13 mouse cellular contexts compared by ENCODE assay signal in the genomic region with DNA sequence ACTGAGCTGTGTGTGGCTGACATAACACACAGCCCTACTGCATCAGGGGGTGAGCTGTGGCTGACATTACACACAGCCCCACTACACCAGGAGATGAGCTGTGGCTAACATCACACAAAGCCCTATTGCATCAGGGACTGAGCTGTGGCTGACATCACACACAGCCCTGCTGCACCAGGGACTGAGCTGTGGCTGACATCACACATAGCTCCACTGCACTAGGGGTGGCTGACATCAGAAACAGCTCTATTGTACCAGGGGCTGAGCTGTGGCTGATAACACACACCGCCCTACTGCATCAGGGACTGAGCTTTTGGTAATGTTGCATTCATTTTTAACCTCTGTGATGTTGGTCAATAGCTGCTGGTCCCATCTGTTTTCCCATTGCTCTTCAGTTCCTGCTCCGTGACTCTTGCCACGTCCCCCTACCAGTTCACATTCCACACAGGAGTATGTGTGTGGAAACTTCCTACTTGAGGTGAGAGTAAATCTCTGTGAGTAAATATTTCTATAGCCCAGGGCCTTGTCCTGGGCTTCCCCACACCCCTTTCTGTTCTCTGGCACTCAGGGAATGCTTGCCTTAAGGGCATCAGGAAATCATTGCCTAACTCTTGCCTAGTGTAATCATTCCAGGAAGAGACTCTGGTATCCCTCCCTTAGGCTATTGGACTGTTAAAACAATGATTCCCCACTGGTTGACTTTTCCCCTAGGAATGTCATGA. TPM values are rescaled to one million over a fixed set of nuclear protein-coding genes. Genes with fewer than 3 reads are reported as not detected.
DNase-seq lines count a peak whose midpoint lies in the region; ATAC-seq and TF ChIP-seq lines count a peak whose summit lies in the region.
"Had no signal": no experiment of that assay in that cellular context is flagged by ENCODE, and none has a peak within 500 bp of the region (broad histone marks: within the 10 kb centered on the region; RNA-seq: fewer than 3 reads in every experiment).

No protein-coding gene starts in this region.

- H3K4me1 ChIP-seq in kidney, adult 2 months (ENCODE audit: control insufficient read depth, insufficient read depth, low read length), result peaks cover 2% of the 10 kb centered on the region; the same call in 1 of the 2 replicates
- H3K4me1 ChIP-seq in lung, embryonic 14.5 days (ENCODE audit: insufficient read depth), result no peaks in the 10 kb centered on the region
- H3K4me1 ChIP-seq in neural tube, embryonic 15.5 days, result no peaks in the 10 kb centered on the region
- H3K4me1 ChIP-seq: neural tube, embryonic 12.5 days had no signal

- no peak overlapping the region for H3K4me2 ChIP-seq in lung, embryonic 14.5 days
- no peak overlapping the region for H3K4me2 ChIP-seq in neural tube, embryonic 15.5 days
- H3K4me2 ChIP-seq: neural tube, embryonic 12.5 days had no signal

- peak; percentile 42 for DNase-seq in kidney, adult 2 months
- no peak for DNase-seq in kidney, postnatal 25 days
- DNase-seq in 3T3-L1 (ENCODE audit: low read depth, low spot score), result peak; percentile 96
- DNase-seq in MN1 (ENCODE audit: low spot score), result peak; percentile 42
- peak; percentile 13 for DNase-seq in lung, embryonic 14.5 days
- no peak for DNase-seq in spleen, adult 18-20 months
- no peak for DNase-seq in thymus, postnatal 4 days
- DNase-seq: adrenal gland, postnatal 10 days; embryo, embryonic 11 days; kidney, postnatal 10 days had no signal

- H3K36me3 ChIP-seq in kidney, adult 2 months (ENCODE audit: control insufficient read depth, insufficient read depth, low read length), result no peaks in the 10 kb centered on the region
- no peaks in the 10 kb centered on the region for H3K36me3 ChIP-seq in lung, embryonic 14.5 days (ENCODE audit: insufficient read depth)
- no peaks in the 10 kb centered on the region for H3K36me3 ChIP-seq in neural tube, embryonic 15.5 days
- H3K36me3 ChIP-seq: hindbrain, embryonic 10.5 days; neural tube, embryonic 12.5 days had no signal

- no peak for TF ChIP-seq POLR2A in kidney, adult 2 months (IDR thresholded peaks at IDR 0.05; ENCODE audit: low read depth, low read length)

- ATAC-seq in lung, embryonic 14.5 days (ENCODE audit: insufficient read depth), result peak; percentile 64
- no peak for ATAC-seq in neural tube, embryonic 15.5 days (ENCODE audit: low FRiP score)

- no peak overlapping the region for H3K27ac ChIP-seq in kidney, adult 2 months (ENCODE audit: insufficient read depth, low read depth, low read length)
- no peak overlapping the region for H3K27ac ChIP-seq in lung, embryonic 14.5 days (ENCODE audit: low read depth)
- H3K27ac ChIP-seq in neural tube, embryonic 15.5 days (replicated peaks), result no peak overlapping the region
- H3K27ac ChIP-seq: hindbrain, embryonic 10.5 days; neural tube, embryonic 12.5 days had no signal

- H3K27me3 ChIP-seq in kidney, adult 2 months (replicated peaks; ENCODE audit: control insufficient read depth, insufficient read depth, low read length), result no peaks in the 10 kb centered on the region
- H3K27me3 ChIP-seq in lung, embryonic 14.5 days (ENCODE audit: insufficient read depth, low read length), result no peaks in the 10 kb centered on the region
- H3K27me3 ChIP-seq in neural tube, embryonic 15.5 days (replicated peaks), result no peaks in the 10 kb centered on the region
- H3K27me3 ChIP-seq: neural tube, embryonic 12.5 days had no signal

- no peak for TF ChIP-seq CTCF in kidney, adult 2 months (conservative IDR thresholded peaks at IDR 0.05; ENCODE audit: insufficient read depth, insufficient read length, low read depth, low read length)
- TF ChIP-seq CTCF in lung, embryonic 14.5 days (IDR thresholded peaks at IDR 0.05; ENCODE audit: low read depth), result no peak

- H3K4me3 ChIP-seq in kidney, adult 2 months (ENCODE audit: insufficient read depth, low read depth, low read length), result no peak overlapping the region
- H3K4me3 ChIP-seq in lung, embryonic 14.5 days (ENCODE audit: low read depth, low read length), result no peak overlapping the region
- H3K4me3 ChIP-seq in neural tube, embryonic 15.5 days (replicated peaks), result no peak overlapping the region
- H3K4me3 ChIP-seq: hindbrain, embryonic 10.5 days; neural tube, embryonic 12.5 days had no signal

- no peaks in the 10 kb centered on the region for H3K9me3 ChIP-seq in lung, embryonic 14.5 days (ENCODE audit: low read depth, low read length)
- H3K9me3 ChIP-seq in neural tube, embryonic 15.5 days (replicated peaks), result no peaks in the 10 kb centered on the region
- H3K9me3 ChIP-seq: hindbrain, embryonic 10.5 days; neural tube, embryonic 12.5 days had no signal

- no peak overlapping the region for H3K9ac ChIP-seq in lung, embryonic 14.5 days
- H3K9ac ChIP-seq in neural tube, embryonic 15.5 days (replicated peaks), result no peak overlapping the region
- H3K9ac ChIP-seq: neural tube, embryonic 12.5 days had no signal

- WGBS in kidney, adult 2 months, result 63% methylated on average over 3 of the region's 3 CpGs
- 47% methylated on average over 3 of the region's 3 CpGs for WGBS in lung, embryonic 14.5 days
- WGBS in neural tube, embryonic 15.5 days, result 92% methylated on average over 3 of the region's 3 CpGs

RNA-seq across cellular contexts. Expression of a gene that starts 8.4 kb away (rescaled TPM):
- polyA plus RNA-seq in kidney, adult 2 months (2012; rRNA removed), result not detected in 2 replicates
- polyA plus RNA-seq in lung, embryonic 14.5 days (2014; fragmentation: Nextera tagmentation; extraction: Ambion mirVana), result not detected in 2 replicates
- not detected in 2 replicates for polyA plus RNA-seq in neural tube, embryonic 15.5 days (2015; fragmentation: Nextera tagmentation; extraction: Ambion mirVana)
- polyA plus RNA-seq: hindbrain, embryonic 10.5 days; neural tube, embryonic 12.5 days had no signal

RNA-seq across cellular contexts. Expression of a gene that starts 20.0 kb away (rescaled TPM):
- 234 and 269 TPM in 2 replicates for polyA plus RNA-seq in kidney, adult 2 months (2012; rRNA removed)
- not detected in 2 replicates for polyA plus RNA-seq in lung, embryonic 14.5 days (2014; fragmentation: Nextera tagmentation; extraction: Ambion mirVana)
- 0.19 TPM in 1 of 2 replicates, not detected in the other for polyA plus RNA-seq in neural tube, embryonic 15.5 days (2015; fragmentation: Nextera tagmentation; extraction: Ambion mirVana)
- polyA plus RNA-seq: hindbrain, embryonic 10.5 days; neural tube, embryonic 12.5 days had no signal

RNA-seq across cellular contexts. Expression of a gene that starts 29.8 kb away (rescaled TPM):
- not detected in 2 replicates for polyA plus RNA-seq in kidney, adult 2 months (2012; rRNA removed)
- polyA plus RNA-seq in lung, embryonic 14.5 days (2014; fragmentation: Nextera tagmentation; extraction: Ambion mirVana), result not detected in 2 replicates
- not detected in 2 replicates for polyA plus RNA-seq in neural tube, embryonic 15.5 days (2015; fragmentation: Nextera tagmentation; extraction: Ambion mirVana)
- polyA plus RNA-seq: hindbrain, embryonic 10.5 days; neural tube, embryonic 12.5 days had no signal

RNA-seq across cellular contexts. Expression of a gene that starts 47.2 kb away (rescaled TPM):
- polyA plus RNA-seq in kidney, adult 2 months (2012; rRNA removed), result 14.6 and 17.8 TPM in 2 replicates
- 1.5 and 2.1 TPM in 2 replicates for polyA plus RNA-seq in lung, embryonic 14.5 days (2014; fragmentation: Nextera tagmentation; extraction: Ambion mirVana)
- polyA plus RNA-seq in neural tube, embryonic 15.5 days (2015; fragmentation: Nextera tagmentation; extraction: Ambion mirVana), result 7.2 and 8.8 TPM in 2 replicates

RNA-seq across cellular contexts. Expression of a gene that starts 57.0 kb away (rescaled TPM):
- polyA plus RNA-seq in kidney, adult 2 months (2012; rRNA removed), result 339 and 365 TPM in 2 replicates
- 175 and 180 TPM in 2 replicates for polyA plus RNA-seq in lung, embryonic 14.5 days (2014; fragmentation: Nextera tagmentation; extraction: Ambion mirVana)
- 248 and 265 TPM in 2 replicates for polyA plus RNA-seq in neural tube, embryonic 15.5 days (2015; fragmentation: Nextera tagmentation; extraction: Ambion mirVana)

Comparison
In these comparisons a context has a peak if more than half of its experiments do, and no peak if none do; other contexts are left out.
1. DNase-seq: peak in kidney, adult 2 months (single experiment), 3T3-L1 (single experiment), MN1 (single experiment) and lung, embryonic 14.5 days (single experiment); none in kidney, postnatal 25 days (0 of 2), spleen, adult 18-20 months (0 of 2) and thymus, postnatal 4 days (single experiment).
2. RNA of a gene that starts 20.0 kb away (polyA plus RNA-seq): 234 to 269 TPM in kidney, adult 2 months; 0.19 TPM in neural tube, embryonic 15.5 days and not detected in lung, embryonic 14.5 days; every median in the first group is over 100 times any median in the second.